Mouse (Mus musculus): Measurements from ENCODE around the gene Cdon. TPM values are rescaled to one million over a fixed set of nuclear protein-coding genes. Genes with fewer than 3 reads are reported as not detected.

The Cdon gene
- polyA plus RNA-seq, 1 experiment from 2014 or later = 0.51 TPM

- H3K36me3 ChIP-seq (replicated peaks) = no peaks in the 10 kb centered on the region
- no peaks in the 10 kb centered on the region for H3K27me3 ChIP-seq
- H3K4me1 ChIP-seq (replicated peaks) = no peaks in the 10 kb centered on the region
- H3K9me3 ChIP-seq (replicated peaks) = no peaks in the 10 kb centered on the region
- no peak overlapping the region for H3K9ac ChIP-seq
- no peak overlapping the region for H3K4me2 ChIP-seq
- no peak overlapping the region for H3K27ac ChIP-seq (replicated peaks)
- no peak for ATAC-seq (ENCODE audit: insufficient read depth)
- whole genome bisulfite sequencing (ENCODE audit: insufficient replicate concordance) = 65% methylated on average over 8 of the region's 8 CpGs
- no peak overlapping the region for H3K4me3 ChIP-seq (replicated peaks)
Measured at GRCm38 (mm10) chr9:35438286-35439061, 17.5 kb downstream of the Cdon start.

GRCm38 (mm10) chr9:35439062-35439442 is 18.1 kb downstream of the Cdon start:
- H3K9ac ChIP-seq = no peak overlapping the region
- ATAC-seq (ENCODE audit: insufficient read depth) = no peak
- H3K4me3 ChIP-seq (replicated peaks) = no peak overlapping the region
- H3K27ac ChIP-seq (replicated peaks) = no peak overlapping the region
- H3K9me3 ChIP-seq (replicated peaks) = no peaks in the 10 kb centered on the region
- no peaks in the 10 kb centered on the region for H3K4me1 ChIP-seq (replicated peaks)
- no peaks in the 10 kb centered on the region for H3K36me3 ChIP-seq (replicated peaks)
- no peak overlapping the region for H3K4me2 ChIP-seq
- H3K27me3 ChIP-seq = no peaks in the 10 kb centered on the region
- WGBS (ENCODE audit: insufficient replicate concordance) = 59% methylated on average over 6 of the region's 6 CpGs

- no peak overlapping the region for H3K27ac ChIP-seq (replicated peaks)
- no peak overlapping the region for H3K4me2 ChIP-seq
- H3K4me1 ChIP-seq (replicated peaks) = no peaks in the 10 kb centered on the region
- H3K4me3 ChIP-seq (replicated peaks) = no peak overlapping the region
- no peaks in the 10 kb centered on the region for H3K36me3 ChIP-seq (replicated peaks)
- H3K27me3 ChIP-seq = no peaks in the 10 kb centered on the region
- no peak overlapping the region for H3K9ac ChIP-seq
- ATAC-seq (ENCODE audit: insufficient read depth) = no peak
- no peaks in the 10 kb centered on the region for H3K9me3 ChIP-seq (replicated peaks)
Measured at GRCm38 (mm10) chr9:35439754-35440153, 18.8 kb downstream of the Cdon start.

- H3K4me3 ChIP-seq (replicated peaks) = no peak overlapping the region
- H3K9ac ChIP-seq = no peak overlapping the region
- H3K4me2 ChIP-seq = no peak overlapping the region
- 24% methylated on average over 5 of the region's 5 CpGs for WGBS (ENCODE audit: insufficient replicate concordance)
- no peak for ATAC-seq (ENCODE audit: insufficient read depth)
- no peaks in the 10 kb centered on the region for H3K4me1 ChIP-seq (replicated peaks)
- no peaks in the 10 kb centered on the region for H3K36me3 ChIP-seq (replicated peaks)
- H3K27ac ChIP-seq (replicated peaks) = no peak overlapping the region
- H3K9me3 ChIP-seq (replicated peaks) = no peaks in the 10 kb centered on the region
- H3K27me3 ChIP-seq = no peaks in the 10 kb centered on the region
Measured at GRCm38 (mm10) chr9:35442476-35442875, 21.5 kb downstream of the Cdon start.

GRCm38 (mm10) chr9:35443618-35444511 is 22.9 kb downstream of the Cdon start:
- Histone ChIP-seq H3K4me2 (no peak overlapping the region), H3K9ac (no peak overlapping the region), H3K9me3 (replicated peaks) (no peaks in the 10 kb centered on the region), H3K27me3 (no peaks in the 10 kb centered on the region), H3K4me1 (replicated peaks) (no peaks in the 10 kb centered on the region), H3K4me3 (replicated peaks) (no peak overlapping the region), H3K36me3 (replicated peaks) (no peaks in the 10 kb centered on the region), H3K27ac (replicated peaks) (no peak overlapping the region)
- WGBS (ENCODE audit: insufficient replicate concordance) = 67% methylated on average over 13 of the region's 13 CpGs
- no peak for ATAC-seq (ENCODE audit: insufficient read depth)

- no peaks in the 10 kb centered on the region for H3K4me1 ChIP-seq (replicated peaks)
- no peak overlapping the region for H3K4me2 ChIP-seq
- no peaks in the 10 kb centered on the region for H3K36me3 ChIP-seq (replicated peaks)
- 35% methylated on average over 8 of the region's 8 CpGs for WGBS (ENCODE audit: insufficient replicate concordance)
- no peak overlapping the region for H3K27ac ChIP-seq (replicated peaks)
- H3K4me3 ChIP-seq (replicated peaks) = no peak overlapping the region
- no peaks in the 10 kb centered on the region for H3K9me3 ChIP-seq (replicated peaks)
- no peak overlapping the region for H3K9ac ChIP-seq
- no peaks in the 10 kb centered on the region for H3K27me3 ChIP-seq
- no peak for ATAC-seq (ENCODE audit: insufficient read depth)
Measured at GRCm38 (mm10) chr9:35444512-35444886, 23.6 kb downstream of the Cdon start.

GRCm38 (mm10) chr9:35446916-35447315 is 26.0 kb downstream of the Cdon start:
- Histone ChIP-seq H3K4me1 (replicated peaks) (no peaks in the 10 kb centered on the region), H3K9me3 (replicated peaks) (no peaks in the 10 kb centered on the region), H3K9ac (no peak overlapping the region), H3K4me3 (replicated peaks) (no peak overlapping the region), H3K4me2 (no peak overlapping the region), H3K36me3 (replicated peaks) (no peaks in the 10 kb centered on the region), H3K27me3 (no peaks in the 10 kb centered on the region), H3K27ac (replicated peaks) (no peak overlapping the region)
- no peak for ATAC-seq (ENCODE audit: insufficient read depth)
- WGBS (ENCODE audit: insufficient replicate concordance) = 39% methylated on average over 4 of the region's 4 CpGs

GRCm38 (mm10) chr9:35453311-35453710 is 32.4 kb downstream of the Cdon start:
- no peak for ATAC-seq (ENCODE audit: insufficient read depth)
- Histone ChIP-seq H3K4me2 (no peak overlapping the region), H3K9me3 (replicated peaks) (no peaks in the 10 kb centered on the region), H3K9ac (no peak overlapping the region), H3K4me3 (replicated peaks) (no peak overlapping the region), H3K36me3 (replicated peaks) (no peaks in the 10 kb centered on the region), H3K27me3 (no peaks in the 10 kb centered on the region), H3K4me1 (replicated peaks) (no peaks in the 10 kb centered on the region), H3K27ac (replicated peaks) (no peak overlapping the region)
- 60% methylated on average over 6 of the region's 6 CpGs for WGBS (ENCODE audit: insufficient replicate concordance)

GRCm38 (mm10) chr9:35459594-35459993 is 38.7 kb downstream of the Cdon start:
- 43% methylated on average over 8 of the region's 8 CpGs for WGBS (ENCODE audit: insufficient replicate concordance)
- no peak overlapping the region for H3K4me2 ChIP-seq

GRCm38 (mm10) chr9:35467264-35467817 is 46.4 kb downstream of the Cdon start:
- H3K9me3 ChIP-seq (replicated peaks) = no peaks in the 10 kb centered on the region
- H3K9ac ChIP-seq = no peak overlapping the region
- H3K36me3 ChIP-seq (replicated peaks) = no peaks in the 10 kb centered on the region
- H3K4me2 ChIP-seq = no peak overlapping the region
- no peak overlapping the region for H3K27ac ChIP-seq (replicated peaks)
- WGBS (ENCODE audit: insufficient replicate concordance) = 45% methylated on average over 8 of the region's 8 CpGs
- ATAC-seq (ENCODE audit: insufficient read depth) = no peak
- H3K4me3 ChIP-seq (replicated peaks) = no peak overlapping the region
- no peaks in the 10 kb centered on the region for H3K4me1 ChIP-seq (replicated peaks)
- no peaks in the 10 kb centered on the region for H3K27me3 ChIP-seq

More at GRCm38 (mm10) chr9:35459594-35459993, 38.7 kb downstream of the Cdon start:
- H3K27ac ChIP-seq (replicated peaks) = no peak overlapping the region
- H3K27me3 ChIP-seq = no peaks in the 10 kb centered on the region
- ATAC-seq (ENCODE audit: insufficient read depth) = no peak
- no peak overlapping the region for H3K9ac ChIP-seq
- H3K4me3 ChIP-seq (replicated peaks) = no peak overlapping the region
- H3K4me1 ChIP-seq (replicated peaks) = no peaks in the 10 kb centered on the region
- no peaks in the 10 kb centered on the region for H3K36me3 ChIP-seq (replicated peaks)
- H3K9me3 ChIP-seq (replicated peaks) = no peaks in the 10 kb centered on the region

- Histone ChIP-seq H3K9ac (no peak overlapping the region), H3K9me3 (replicated peaks) (no peaks in the 10 kb centered on the region), H3K4me2 (no peak overlapping the region), H3K4me3 (replicated peaks) (no peak overlapping the region), H3K4me1 (replicated peaks) (no peaks in the 10 kb centered on the region), H3K36me3 (replicated peaks) (no peaks in the 10 kb centered on the region), H3K27me3 (no peaks in the 10 kb centered on the region), H3K27ac (replicated peaks) (no peak overlapping the region)
- no peak for ATAC-seq (ENCODE audit: insufficient read depth)
Measured at GRCm38 (mm10) chr9:35468913-35469312, 48.0 kb downstream of the Cdon start.

Data from liver, embryonic 15.5 days (tissue).